Mouse (Mus musculus) MEL (cell line): ENCODE results near the gene U2af2.

Experiments
- EP300 ChIP-seq, 2 experiments: IDR thresholded peaks; 2 replicates each; pipeline ENCODE4 v1.6.1; 2011; ENCODE audit warnings: improper control_type of control experiment in 2 of 2, low read length in 2 of 2, low read depth in 1 of 2, mild to moderate bottlenecking in 1 of 2
- MEF2A ChIP-seq: IDR thresholded peaks from 2 replicates; pipeline ENCODE4 v1.6.1; 2014; ENCODE audit warnings: low read depth, mild to moderate bottlenecking, inconsistent platforms, low read length, improper control_type of control experiment; ENCODE audit not compliant: poor library complexity, insufficient replicate concordance, severe bottlenecking; ENCODE audit errors: extremely low read depth
- TAL1 ChIP-seq: IDR thresholded peaks from 2 replicates; pipeline ENCODE4 v1.6.1; 2012; ENCODE audit warnings: mild to moderate bottlenecking, inconsistent platforms, low read length, moderate library complexity, mixed read lengths

DNA sequence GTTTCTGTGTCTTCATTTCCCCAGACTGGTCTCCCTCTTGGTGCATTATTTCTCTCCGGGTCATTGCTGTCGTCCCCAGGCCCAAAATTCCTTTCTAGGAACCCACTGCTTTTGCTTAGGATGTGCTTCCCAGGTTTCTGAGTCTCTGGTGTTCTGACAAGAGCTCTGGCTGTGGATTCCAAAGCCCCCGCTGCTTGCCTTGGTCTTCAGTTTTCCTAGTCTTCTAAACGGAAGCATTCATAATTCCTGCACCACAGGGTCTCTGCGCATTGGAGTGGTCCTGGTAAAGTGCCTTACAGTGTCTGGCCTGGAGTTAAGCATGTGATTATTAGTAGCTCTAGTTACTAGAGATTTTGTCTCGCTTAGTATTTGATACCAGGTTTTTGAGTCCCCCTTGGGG lies 18.9 kb downstream of the U2af2 start:
- no peak for TF ChIP-seq MEF2A
- TF ChIP-seq TAL1, result no peak
- no peak for TF ChIP-seq EP300 (IDR thresholded peaks at IDR 0.05; ENCODE audit: low read depth in 1 of 2, low read length in 2 of 2)
